ENCODE assay signal across 12 mouse cellular contexts in genomic region chr1:80088651-80089050, GRCm38 (mm10).
"Had no signal": no experiment of that assay in that cellular context is flagged by ENCODE, and none has a peak within 500 bp of the region (broad histone marks: within the 10 kb centered on the region; RNA-seq: fewer than 3 reads in every experiment).

No protein-coding gene starts in this region.

- DNase-seq: kidney, adult 18-20 months; kidney, postnatal 10 days; kidney, postnatal 4 days; lung, adult 2 months; lung, postnatal 36 days; right cerebral cortex, postnatal 14 days; thymus, postnatal 4 days had no signal

- H3K9ac ChIP-seq: liver, embryonic 15.5 days; midbrain, embryonic 13.5 days had no signal

- H3K4me2 ChIP-seq: liver, embryonic 11.5 days; liver, embryonic 15.5 days; midbrain, embryonic 13.5 days had no signal

- H3K9me3 ChIP-seq: liver, embryonic 15.5 days; midbrain, embryonic 13.5 days had no signal

- H3K36me3 ChIP-seq: liver, embryonic 15.5 days; midbrain, embryonic 13.5 days had no signal

- H3K4me1 ChIP-seq: liver, embryonic 15.5 days; midbrain, embryonic 13.5 days had no signal

- H3K4me3 ChIP-seq: layer of hippocampus, adult 2 months; liver, embryonic 15.5 days; midbrain, embryonic 13.5 days had no signal

- H3K27me3 ChIP-seq: liver, embryonic 15.5 days; midbrain, embryonic 13.5 days had no signal

- ATAC-seq: lung, postnatal 0 days; midbrain, embryonic 13.5 days had no signal

- H3K27ac ChIP-seq: layer of hippocampus, adult 2 months; liver, embryonic 15.5 days; midbrain, embryonic 13.5 days had no signal
